Mouse (Mus musculus) CH12.LX (cell line): ENCODE results near the gene Mknk1. TPM values are rescaled to one million over a fixed set of nuclear protein-coding genes. Genes with fewer than 3 reads are reported as not detected.

Experiments
- DNase-seq: peaks from one replicate; pipeline ENCODE4 v3.0.0-alpha.2; 2013; ENCODE audit errors: extremely low read depth
- H3K27ac ChIP-seq: 2 replicates; pipeline ENCODE4 v1.5.1; 2012; ENCODE audit warnings: low read depth, mild to moderate bottlenecking, control low read depth, moderate library complexity; ENCODE audit not compliant: insufficient read depth
- H3K27me3 ChIP-seq: replicated peaks from 2 replicates; pipeline ENCODE3; 2012; ENCODE audit warnings: inconsistent platforms
- H3K36me3 ChIP-seq, 2 experiments: replicated peaks in 1 of 2; 2 replicates each; pipeline versions ENCODE3 to v1.6.1; 2012; ENCODE audit warnings: inconsistent platforms in 1 of 2, low read length in 1 of 2, mild to moderate bottlenecking in 1 of 2, mixed read lengths in 1 of 2, moderate library complexity in 1 of 2; ENCODE audit not compliant: control insufficient read depth in 1 of 2, insufficient read depth in 1 of 2
- H3K4me1 ChIP-seq, 2 experiments: 2 replicates each; pipeline ENCODE4 v1.6.1; 2012; ENCODE audit warnings: inconsistent platforms in 1 of 2, moderate library complexity in 1 of 2; ENCODE audit not compliant: insufficient read depth in 2 of 2, control insufficient read depth in 1 of 2
- H3K4me2 ChIP-seq: 2 replicates; pipeline ENCODE4 v1.6.1; 2012; ENCODE audit warnings: low read depth, mild to moderate bottlenecking, control low read depth; ENCODE audit not compliant: poor library complexity, insufficient read depth, severe bottlenecking
- H3K4me3 ChIP-seq, 3 experiments: fragments of 150-350 bp in 1 of 3; sonication (generic) in 1 of 3; replicated peaks in 1 of 3; 2 replicates each; pipeline versions ENCODE3 to v1.5.1; 2011 to 2012; ENCODE audit warnings: low read depth in 2 of 3, low read length in 2 of 3, mild to moderate bottlenecking in 2 of 3, moderate library complexity in 2 of 3, control low read depth in 1 of 3, improper control_type of control experiment in 1 of 3, inconsistent platforms in 1 of 3, mixed read lengths in 1 of 3; ENCODE audit not compliant: poor library complexity in 1 of 3
- H3K79me2 ChIP-seq: replicated peaks from 2 replicates; pipeline ENCODE4 v1.6.1; 2012; ENCODE audit warnings: mild to moderate bottlenecking, moderate library complexity; ENCODE audit not compliant: control insufficient read depth, poor library complexity, insufficient read depth, severe bottlenecking; ENCODE audit errors: extremely low read depth
- H3K9ac ChIP-seq: 2 replicates; pipeline ENCODE4 v1.6.1; 2012; ENCODE audit warnings: low read depth, mild to moderate bottlenecking, control low read depth, moderate library complexity; ENCODE audit not compliant: insufficient read depth
- H3K9me3 ChIP-seq: replicated peaks from 2 replicates; pipeline ENCODE3; 2012; ENCODE audit warnings: low read length, inconsistent platforms, mixed read lengths
- BHLHE40 ChIP-seq: IDR thresholded peaks from 2 replicates; pipeline ENCODE4 v1.6.1; 2011; ENCODE audit warnings: mild to moderate bottlenecking, low read depth, low read length, improper control_type of control experiment
- CHD1 ChIP-seq: IDR thresholded peaks from 2 replicates; pipeline ENCODE4 v1.6.1; 2012; ENCODE audit warnings: low read depth, low read length, improper control_type of control experiment, inconsistent platforms
- CHD2 ChIP-seq: IDR thresholded peaks from 2 replicates; pipeline ENCODE4 v1.6.1; 2011; ENCODE audit warnings: low read length, improper control_type of control experiment
- E2F4 ChIP-seq: IDR thresholded peaks from 2 replicates; pipeline ENCODE4 v1.6.1; 2011; ENCODE audit warnings: low read depth, low read length, improper control_type of control experiment; ENCODE audit not compliant: insufficient replicate concordance
- ELF1 ChIP-seq: IDR thresholded peaks from 2 replicates; pipeline ENCODE4 v1.6.1; 2014; ENCODE audit warnings: low read depth, mild to moderate bottlenecking, inconsistent platforms, low read length, improper control_type of control experiment
- EP300 ChIP-seq: IDR thresholded peaks from 2 replicates; pipeline ENCODE4 v1.6.1; 2011; ENCODE audit warnings: low read length, improper control_type of control experiment
- GABPA ChIP-seq: IDR thresholded peaks from 2 replicates; pipeline ENCODE4 v1.6.1; 2012; ENCODE audit warnings: low read depth, low read length, improper control_type of control experiment, inconsistent platforms; ENCODE audit not compliant: insufficient replicate concordance
- HCFC1 ChIP-seq: IDR thresholded peaks from 2 replicates; pipeline ENCODE4 v1.6.1; 2012; ENCODE audit warnings: low read depth, mild to moderate bottlenecking, inconsistent platforms, low read length, improper control_type of control experiment
- IRF4 ChIP-seq: IDR thresholded peaks from 2 replicates; pipeline ENCODE4 v1.6.1; 2014; ENCODE audit warnings: low read depth, mild to moderate bottlenecking, inconsistent platforms, low read length, improper control_type of control experiment
- JUN ChIP-seq: IDR thresholded peaks from 2 replicates; pipeline ENCODE4 v1.6.1; 2011; ENCODE audit warnings: low read depth, mild to moderate bottlenecking, low read length, improper control_type of control experiment, moderate library complexity; ENCODE audit not compliant: insufficient read depth
- JUND ChIP-seq: conservative IDR thresholded peaks from 2 replicates; pipeline ENCODE4 v1.6.1; 2011; ENCODE audit warnings: low read depth, low read length, improper control_type of control experiment
- KAT2A ChIP-seq: IDR thresholded peaks from 2 replicates; pipeline ENCODE4 v1.6.1; 2012; ENCODE audit warnings: low read length, improper control_type of control experiment, inconsistent platforms; ENCODE audit not compliant: insufficient replicate concordance
- MAX ChIP-seq: IDR thresholded peaks from 2 replicates; pipeline ENCODE4 v1.6.1; 2011; ENCODE audit warnings: low read length, improper control_type of control experiment
- MEF2A ChIP-seq: IDR thresholded peaks from 2 replicates; pipeline ENCODE4 v1.6.1; 2014; ENCODE audit warnings: low read depth, mild to moderate bottlenecking, inconsistent platforms, low read length, improper control_type of control experiment, borderline replicate concordance
- NELFE ChIP-seq: IDR thresholded peaks from 2 replicates; pipeline ENCODE4 v1.6.1; 2011; ENCODE audit warnings: low read depth, low read length, improper control_type of control experiment
- PAX5 ChIP-seq: IDR thresholded peaks from 2 replicates; pipeline ENCODE4 v1.6.1; 2012; ENCODE audit warnings: low read length, inconsistent platforms, mixed read lengths
- POLR2A ChIP-seq: IDR thresholded peaks from 2 replicates; pipeline ENCODE4 v1.6.1; 2011; ENCODE audit warnings: low read depth, mild to moderate bottlenecking, improper control_type of control experiment, low read length
- RAD21 ChIP-seq: IDR thresholded peaks from 2 replicates; pipeline ENCODE4 v1.6.1; 2011; ENCODE audit warnings: low read depth, mild to moderate bottlenecking, low read length, improper control_type of control experiment, moderate library complexity
- SIN3A ChIP-seq: IDR thresholded peaks from 2 replicates; pipeline ENCODE4 v1.6.1; 2012; ENCODE audit warnings: low read length, improper control_type of control experiment, inconsistent platforms
- SMC3 ChIP-seq: IDR thresholded peaks from 2 replicates; pipeline ENCODE4 v1.6.1; 2011; ENCODE audit warnings: low read depth, low read length, improper control_type of control experiment
- TCF12 ChIP-seq: IDR thresholded peaks from 2 replicates; pipeline ENCODE4 v1.6.1; 2014; ENCODE audit warnings: low read depth, mild to moderate bottlenecking, inconsistent platforms, low read length, improper control_type of control experiment
- USF1 ChIP-seq: IDR thresholded peaks from 2 replicates; pipeline ENCODE4 v1.6.1; 2014; ENCODE audit warnings: low read depth, mild to moderate bottlenecking, inconsistent platforms, low read length, improper control_type of control experiment
- USF2 ChIP-seq: conservative IDR thresholded peaks from 2 replicates; pipeline ENCODE4 v1.6.1; 2011; ENCODE audit warnings: low read depth, low read length, improper control_type of control experiment
- ZC3H11A ChIP-seq: IDR thresholded peaks from 2 replicates; pipeline ENCODE4 v1.6.1; 2012; ENCODE audit warnings: low read depth, mild to moderate bottlenecking, inconsistent platforms, low read length, improper control_type of control experiment
- ZMIZ1 ChIP-seq: IDR thresholded peaks from 2 replicates; pipeline ENCODE4 v1.6.1; 2012; ENCODE audit warnings: low read depth, mild to moderate bottlenecking, inconsistent platforms, low read length, improper control_type of control experiment
- dilution Hi-C: fragments of 300-500 bp; cut with MboI; formaldehyde crosslinking; loops from 2 replicates; pipeline ENCODE4 v1.14.3; 2020; ENCODE audit warnings: low sequenced_read_pairs; ENCODE audit not compliant: extremely low pct_unique_long_range_greater_than_20kb, extremely low pct_ligation_motif_present
- in situ Hi-C: fragments of 300-500 bp; cut with MboI; formaldehyde crosslinking; loops from 3 replicates; pipeline ENCODE4 v1.14.3; 2019; ENCODE audit warnings: low sequenced_read_pairs, low pct_ligation_motif_present, low pct_unique_long_range_greater_than_20kb, mixed read lengths
- polyA plus RNA-seq: library from polyadenylated mRNA; unstranded; fragments of >175 nt; gene quantifications from 2 replicates; pipeline ENCODE4 v1.2.1, GENCODE M21; 2012; ENCODE audit warnings: low read depth; ENCODE audit not compliant: insufficient read length
- total RNA-seq, 2 experiments: library from RNA; depleted of rRNA; stranded (reverse); fragments of 300-350 nt in 1 of 2; fragments of >200 nt in 1 of 2; gene quantifications; 2 replicates each; pipeline ENCODE4 v1.2.3; 2012 to 2014

Mknk1 gene
- total and polyA plus RNA-seq, 3 experiments = 17.8 to 39.0 (median 31.5) TPM

DNA sequence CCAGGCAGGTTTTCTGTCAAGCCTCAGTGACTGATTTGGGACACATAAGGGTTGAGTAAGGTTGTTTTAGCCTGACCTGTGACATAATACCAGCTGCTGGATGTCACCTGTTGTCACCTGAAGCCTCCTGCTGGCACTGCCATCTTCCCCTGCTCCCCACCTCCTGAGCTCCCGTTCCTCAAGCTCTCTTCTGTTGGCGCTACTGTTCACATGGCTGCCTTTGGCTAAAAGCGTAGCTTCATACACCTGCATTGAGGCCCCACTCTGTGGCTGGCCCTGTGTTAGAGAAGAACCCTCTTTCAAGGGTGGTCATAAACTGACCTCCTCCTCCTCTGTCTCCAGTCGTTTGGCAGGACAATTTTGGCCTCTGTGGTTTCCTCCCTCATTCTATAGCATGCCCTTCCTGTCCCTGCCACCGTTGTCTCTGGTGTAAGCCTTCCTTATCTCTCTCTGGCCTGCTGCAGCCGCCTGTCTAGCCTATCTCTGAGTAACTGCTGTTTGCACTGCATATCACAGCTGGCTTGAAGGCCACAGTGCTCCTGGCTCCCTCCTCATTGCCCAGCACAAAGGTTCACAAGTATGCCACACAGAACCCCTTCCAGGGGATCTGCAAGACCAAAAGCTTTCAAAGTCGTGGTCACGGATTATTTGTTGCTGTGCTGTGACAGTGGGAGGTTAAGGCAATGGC, 10.1 kb downstream of the Mknk1 start:
- no peak for DNase-seq
- Histone ChIP-seq H3K27me3 (no peaks in the 10 kb centered on the region), H3K4me3 (peak overlapping the region in 1 of 3 experiments; percentile 19)
- no peak for TF ChIP-seq SMC3
- TF ChIP-seq JUND = no peak
- no peak for TF ChIP-seq RAD21
- TF ChIP-seq, all 38 proteins: peak for 0
- no peak overlapping the region for H3K4me2 ChIP-seq
- no peaks in the 10 kb centered on the region; the same call in none of the 2 replicates for H3K79me2 ChIP-seq
- peaks cover 48 to 73% of the 10 kb centered on the region in 2 experiments for H3K36me3 ChIP-seq
- peak overlapping the region; percentile 47 for H3K27ac ChIP-seq
- dilution Hi-C loops (no loop called here), in situ Hi-C loops (loop anchor here (10.0 kb wide), 1 partner anchor 64 kb away; the partner anchor contains the start of genes Atpaf1 and Tex38)
- H3K9ac ChIP-seq = peak overlapping the region; percentile 77; the same call in 1 of the 2 replicates
- H3K9me3 ChIP-seq = peaks cover 4% of the 10 kb centered on the region
- peaks cover 24 to 71% of the 10 kb centered on the region in 2 experiments for H3K4me1 ChIP-seq

DNA sequence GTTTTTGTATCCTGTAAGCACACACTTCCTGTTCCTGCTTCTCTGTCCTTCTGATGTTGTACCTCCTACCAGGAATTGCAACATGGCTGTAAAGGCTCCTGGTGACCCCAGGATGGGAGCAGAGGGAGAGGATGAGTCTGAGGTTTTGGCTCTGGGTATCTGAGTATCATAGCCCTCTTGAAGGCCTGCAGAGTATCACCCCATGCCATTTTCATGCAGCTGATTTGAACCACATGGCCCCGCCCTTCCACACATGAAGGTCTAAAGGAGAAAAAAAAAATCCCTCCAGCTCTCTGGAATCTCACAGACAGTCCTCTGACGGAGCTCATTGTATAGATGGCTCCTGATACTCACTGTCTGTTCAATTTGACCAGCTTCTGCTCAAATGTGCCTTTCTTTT, 11.1 kb downstream of the Mknk1 start:
- no peaks in the 10 kb centered on the region; the same call in none of the 2 replicates for H3K79me2 ChIP-seq
- TF ChIP-seq ZMIZ1 (no peak), CHD1 (no peak)
- TF ChIP-seq, all 38 proteins: peak for 0
- H3K27ac ChIP-seq = peak overlapping the region; percentile 42
- H3K4me2 ChIP-seq = no peak overlapping the region
- dilution Hi-C loops (no loop called here), in situ Hi-C loops (no loop called here)
- no peak overlapping the region for H3K4me3 ChIP-seq
- peaks cover 24 to 78% of the 10 kb centered on the region in 2 experiments for H3K4me1 ChIP-seq
- no peaks in the 10 kb centered on the region for H3K27me3 ChIP-seq
- DNase-seq = no peak
- H3K9ac ChIP-seq = no peak overlapping the region
- H3K9me3 ChIP-seq = peaks cover 4% of the 10 kb centered on the region
- H3K36me3 ChIP-seq = peaks cover 52 to 74% of the 10 kb centered on the region in 2 experiments

DNA sequence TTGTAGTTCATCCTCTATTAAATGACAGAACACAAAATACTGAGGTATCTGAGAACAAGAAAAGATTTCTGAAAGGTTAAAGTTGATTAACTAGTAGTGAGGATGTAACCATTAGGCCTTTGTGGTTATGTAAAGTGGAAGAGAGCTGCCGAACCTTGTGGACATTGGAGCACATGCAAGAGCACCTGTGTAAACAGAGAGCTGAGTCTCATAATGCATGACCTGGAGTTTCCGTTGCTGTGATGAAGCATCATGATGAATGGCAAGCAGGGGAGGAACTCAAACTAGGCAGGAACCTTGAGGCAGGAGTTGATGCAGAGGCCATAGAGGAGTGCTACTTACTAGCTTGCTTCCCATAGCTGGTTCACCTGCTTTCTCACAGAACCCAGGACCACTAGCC, 11.6 kb downstream of the Mknk1 start:
- DNase-seq = peak; percentile 83
- Histone ChIP-seq H3K36me3 (peaks cover 53 to 75% of the 10 kb centered on the region in 2 experiments), H3K4me2 (no peak overlapping the region), H3K27ac (peak overlapping the region; percentile 42), H3K4me1 (peaks cover 21 to 80% of the 10 kb centered on the region in 2 experiments), H3K79me2 (no peaks in the 10 kb centered on the region; the same call in none of the 2 replicates), H3K4me3 (no peak overlapping the region), H3K9ac (no peak overlapping the region), H3K9me3 (peaks cover 4% of the 10 kb centered on the region), H3K27me3 (no peaks in the 10 kb centered on the region)
- dilution Hi-C loops = no loop called here
- in situ Hi-C loops = no loop called here
- TF ChIP-seq BHLHE40 = peak; percentile 90
- 0 out of 2 replicates have a peak, but pooled peaks have one; percentile 9 for TF ChIP-seq ELF1
- TF ChIP-seq POLR2A = no peak
- no peak for TF ChIP-seq USF2
- peak; percentile 19; the same call in 1 of the 2 replicates for TF ChIP-seq CHD2
- no peak for TF ChIP-seq IRF4
- TF ChIP-seq MAX = peak; percentile 92
- peak; percentile 92 for TF ChIP-seq SIN3A
- TF ChIP-seq GABPA = no peak
- no peak for TF ChIP-seq ZMIZ1
- no peak for TF ChIP-seq KAT2A
- TF ChIP-seq ZC3H11A = no peak
- peak; percentile 86 for TF ChIP-seq TCF12
- TF ChIP-seq HCFC1 = no peak
- peak; percentile 95 for TF ChIP-seq JUN
- TF ChIP-seq PAX5 = no peak
- TF ChIP-seq E2F4 = no peak
- TF ChIP-seq USF1 = no peak
- TF ChIP-seq EP300 = peak; percentile 87
- peak; percentile 27; the same call in 1 of the 2 replicates for TF ChIP-seq MEF2A
- TF ChIP-seq NELFE = no peak
